Mouse (Mus musculus): ENCODE results near the gene Ppp4r4.

Gene Ppp4r4

DNA sequence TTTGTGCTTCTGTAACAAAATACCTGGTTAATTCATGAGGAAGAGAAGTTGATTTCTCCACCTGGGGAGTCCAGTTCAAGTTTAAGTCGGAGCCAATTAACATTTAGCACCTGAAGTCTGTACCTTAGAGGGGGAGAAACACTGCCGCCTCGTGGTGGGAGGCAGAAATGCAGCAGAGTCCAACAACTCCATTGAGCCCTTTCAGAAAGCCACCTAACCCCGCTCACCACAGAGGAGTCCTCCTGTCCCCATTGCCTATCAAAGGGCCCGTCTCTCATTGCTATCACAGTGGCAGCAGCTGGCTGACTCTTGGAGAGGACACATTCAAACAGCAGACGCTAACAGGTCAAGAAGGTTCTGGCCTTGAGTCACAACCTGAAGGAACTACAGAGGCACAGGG is 37.6 kb upstream of the Ppp4r4 start:
- Histone ChIP-seq H3K27me3 (ENCODE audit: insufficient read depth, low read length) (no peaks in the 10 kb centered on the region), H3K4me3 (replicated peaks; ENCODE audit: low read length) (no peak overlapping the region), H3K36me3 (ENCODE audit: insufficient read depth, low read length) (no peaks in the 10 kb centered on the region), H3K4me1 (replicated peaks; ENCODE audit: low read depth, low read length) (no peaks in the 10 kb centered on the region), H3K9me3 (ENCODE audit: low read length) (no peaks in the 10 kb centered on the region)
- TF ChIP-seq CTCF (conservative IDR thresholded peaks at IDR 0.05; ENCODE audit: low read length) (peak; percentile 99), NANOG (IDR thresholded peaks at IDR 0.05; ENCODE audit: borderline replicate concordance, low read length) (no peak)

- no peak for TF ChIP-seq NANOG (IDR thresholded peaks at IDR 0.05; ENCODE audit: borderline replicate concordance, low read length)
- TF ChIP-seq POU5F1 (IDR thresholded peaks at IDR 0.05; ENCODE audit: borderline replicate concordance, low read length): no peak
- TF ChIP-seq CTCF (conservative IDR thresholded peaks at IDR 0.05; ENCODE audit: low read length): no peak
- no peaks in the 10 kb centered on the region for H3K4me1 ChIP-seq (replicated peaks; ENCODE audit: low read depth, low read length)
- H3K27me3 ChIP-seq (ENCODE audit: insufficient read depth, low read length): no peaks in the 10 kb centered on the region
- H3K4me3 ChIP-seq (replicated peaks; ENCODE audit: low read length): no peak overlapping the region
- H3K9me3 ChIP-seq (ENCODE audit: low read length): no peaks in the 10 kb centered on the region
- H3K36me3 ChIP-seq (ENCODE audit: insufficient read depth, low read length): no peaks in the 10 kb centered on the region
These were observed 33.3 kb upstream of the Ppp4r4 start for GRCm38 (mm10) chr12:103498768-103499167.

DNA sequence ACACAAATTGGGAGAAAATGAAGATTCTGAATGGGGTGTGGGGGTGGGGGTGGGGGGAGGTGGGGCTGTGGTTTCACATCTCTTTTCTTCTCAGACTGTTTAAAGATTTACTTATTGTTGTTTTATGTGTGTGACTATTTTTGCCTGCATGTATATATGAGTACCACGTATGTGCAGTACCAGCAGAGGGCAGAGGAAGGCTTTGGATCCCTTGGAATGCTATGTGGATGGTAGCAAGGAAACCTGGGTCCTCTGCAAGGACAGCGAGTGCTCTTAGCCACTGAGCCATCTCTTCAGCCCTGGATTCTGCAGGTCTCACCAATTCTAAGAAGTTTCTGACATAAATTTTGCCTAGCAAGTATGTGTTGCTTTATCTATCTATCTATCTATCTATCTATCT is 32.8 kb upstream of the Ppp4r4 start:
- H3K9me3 ChIP-seq (ENCODE audit: low read length): no peaks in the 10 kb centered on the region
- TF ChIP-seq POU5F1 (IDR thresholded peaks at IDR 0.05; ENCODE audit: borderline replicate concordance, low read length) (no peak), NANOG (IDR thresholded peaks at IDR 0.05; ENCODE audit: borderline replicate concordance, low read length) (no peak), CTCF (conservative IDR thresholded peaks at IDR 0.05; ENCODE audit: low read length) (no peak)
- no peaks in the 10 kb centered on the region for H3K36me3 ChIP-seq (ENCODE audit: insufficient read depth, low read length)
- H3K4me3 ChIP-seq (replicated peaks; ENCODE audit: low read length): no peak overlapping the region
- H3K4me1 ChIP-seq (replicated peaks; ENCODE audit: low read depth, low read length): no peaks in the 10 kb centered on the region
- H3K27me3 ChIP-seq (ENCODE audit: insufficient read depth, low read length): no peaks in the 10 kb centered on the region

- no peaks in the 10 kb centered on the region for H3K4me1 ChIP-seq (replicated peaks; ENCODE audit: low read depth, low read length)
- H3K4me3 ChIP-seq (replicated peaks; ENCODE audit: low read length): no peak overlapping the region
- H3K27me3 ChIP-seq (ENCODE audit: insufficient read depth, low read length): no peaks in the 10 kb centered on the region
- no peaks in the 10 kb centered on the region for H3K36me3 ChIP-seq (ENCODE audit: insufficient read depth, low read length)
- no peaks in the 10 kb centered on the region for H3K9me3 ChIP-seq (ENCODE audit: low read length)
- TF ChIP-seq NANOG (IDR thresholded peaks at IDR 0.05; ENCODE audit: borderline replicate concordance, low read length): no peak
- TF ChIP-seq POU5F1 (IDR thresholded peaks at IDR 0.05; ENCODE audit: borderline replicate concordance, low read length): no peak
- TF ChIP-seq CTCF (conservative IDR thresholded peaks at IDR 0.05; ENCODE audit: low read length): no peak
These were observed 28.8 kb upstream of the Ppp4r4 start for GRCm38 (mm10) chr12:103503300-103503699.

GRCm38 (mm10) chr12:103504402-103504801 is 27.7 kb upstream of the Ppp4r4 start:
- H3K4me3 ChIP-seq (replicated peaks; ENCODE audit: low read length): no peak overlapping the region
- TF ChIP-seq NANOG (IDR thresholded peaks at IDR 0.05; ENCODE audit: borderline replicate concordance, low read length) (no peak), CTCF (conservative IDR thresholded peaks at IDR 0.05; ENCODE audit: low read length) (no peak), POU5F1 (IDR thresholded peaks at IDR 0.05; ENCODE audit: borderline replicate concordance, low read length) (no peak)
- no peaks in the 10 kb centered on the region for H3K36me3 ChIP-seq (ENCODE audit: insufficient read depth, low read length)
- H3K4me1 ChIP-seq (replicated peaks; ENCODE audit: low read depth, low read length): no peaks in the 10 kb centered on the region
- H3K27me3 ChIP-seq (ENCODE audit: insufficient read depth, low read length): no peaks in the 10 kb centered on the region
- no peaks in the 10 kb centered on the region for H3K9me3 ChIP-seq (ENCODE audit: low read length)

- H3K4me3 ChIP-seq (replicated peaks; ENCODE audit: low read length): no peak overlapping the region
- no peaks in the 10 kb centered on the region for H3K27me3 ChIP-seq (ENCODE audit: insufficient read depth, low read length)
- 0 out of 2 replicates have a peak, but pooled peaks cover 4% of the 10 kb centered on the region for H3K4me1 ChIP-seq (replicated peaks; ENCODE audit: low read depth, low read length)
- H3K9me3 ChIP-seq (ENCODE audit: low read length): no peaks in the 10 kb centered on the region
- TF ChIP-seq POU5F1 (IDR thresholded peaks at IDR 0.05; ENCODE audit: borderline replicate concordance, low read length) (no peak), CTCF (conservative IDR thresholded peaks at IDR 0.05; ENCODE audit: low read length) (no peak), NANOG (IDR thresholded peaks at IDR 0.05; ENCODE audit: borderline replicate concordance, low read length) (no peak)
- H3K36me3 ChIP-seq (ENCODE audit: insufficient read depth, low read length): no peaks in the 10 kb centered on the region
These were observed 23.7 kb upstream of the Ppp4r4 start for GRCm38 (mm10) chr12:103508346-103508745.

DNA sequence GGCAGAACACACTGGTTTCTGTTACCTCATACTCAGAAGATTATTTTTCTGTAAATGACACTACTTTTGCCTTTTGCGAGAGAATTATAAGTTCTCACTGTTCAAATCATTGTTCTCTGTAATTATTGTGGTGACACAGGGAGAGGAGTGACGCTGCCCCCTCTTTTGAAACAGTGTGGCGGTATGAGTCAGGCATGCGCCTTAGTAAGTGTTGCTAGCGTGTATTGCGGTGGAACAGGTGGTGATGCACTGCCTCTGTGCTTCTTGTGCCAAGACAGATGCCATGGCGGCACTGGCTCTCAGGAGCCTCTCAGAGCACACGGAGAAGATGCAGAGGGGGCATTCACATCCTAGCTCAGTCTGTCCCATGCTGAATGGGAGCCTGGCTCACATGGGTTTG is 22.2 kb upstream of the Ppp4r4 start:
- H3K9me3 ChIP-seq (ENCODE audit: low read length): no peaks in the 10 kb centered on the region
- 0 out of 2 replicates have a peak, but pooled peaks cover 4% of the 10 kb centered on the region for H3K4me1 ChIP-seq (replicated peaks; ENCODE audit: low read depth, low read length)
- no peaks in the 10 kb centered on the region for H3K36me3 ChIP-seq (ENCODE audit: insufficient read depth, low read length)
- H3K4me3 ChIP-seq (replicated peaks; ENCODE audit: low read length): no peak overlapping the region
- H3K27me3 ChIP-seq (ENCODE audit: insufficient read depth, low read length): peaks cover 3% of the 10 kb centered on the region; the same call in 1 of the 2 replicates
- no peak for TF ChIP-seq CTCF (conservative IDR thresholded peaks at IDR 0.05; ENCODE audit: low read length)
- TF ChIP-seq POU5F1 (IDR thresholded peaks at IDR 0.05; ENCODE audit: borderline replicate concordance, low read length): no peak
- no peak for TF ChIP-seq NANOG (IDR thresholded peaks at IDR 0.05; ENCODE audit: borderline replicate concordance, low read length)

- Histone ChIP-seq H3K36me3 (ENCODE audit: insufficient read depth, low read length) (no peaks in the 10 kb centered on the region), H3K4me1 (replicated peaks; ENCODE audit: low read depth, low read length) (0 out of 2 replicates have a peak, but pooled peaks cover 7% of the 10 kb centered on the region), H3K27me3 (ENCODE audit: insufficient read depth, low read length) (peaks cover 7% of the 10 kb centered on the region; the same call in 1 of the 2 replicates), H3K4me3 (replicated peaks; ENCODE audit: low read length) (no peak overlapping the region), H3K9me3 (ENCODE audit: low read length) (no peaks in the 10 kb centered on the region)
- TF ChIP-seq NANOG (IDR thresholded peaks at IDR 0.05; ENCODE audit: borderline replicate concordance, low read length): no peak
- no peak for TF ChIP-seq CTCF (conservative IDR thresholded peaks at IDR 0.05; ENCODE audit: low read length)
- no peak for TF ChIP-seq POU5F1 (IDR thresholded peaks at IDR 0.05; ENCODE audit: borderline replicate concordance, low read length)
These were observed 20.5 kb upstream of the Ppp4r4 start for GRCm38 (mm10) chr12:103511586-103511985.

DNA sequence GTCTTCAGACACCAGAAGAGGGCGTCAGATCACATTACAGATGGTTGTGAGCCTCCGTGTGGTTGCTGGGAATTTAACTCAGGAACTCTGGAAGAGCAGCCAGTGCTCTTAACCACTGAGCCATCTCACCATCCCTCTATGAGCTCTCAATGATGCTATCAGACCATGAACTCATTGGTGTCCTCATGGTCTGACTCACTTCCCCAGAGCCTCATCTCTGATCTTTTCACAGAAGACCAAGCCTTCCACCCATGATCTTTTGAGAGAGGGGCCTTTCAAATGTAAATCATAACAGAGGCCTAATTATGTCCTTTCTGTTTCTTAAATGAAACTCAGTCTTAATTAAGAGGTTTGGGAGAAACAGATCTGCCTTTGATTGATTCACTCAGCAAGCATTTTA is 19.0 kb upstream of the Ppp4r4 start:
- Histone ChIP-seq H3K4me3 (replicated peaks; ENCODE audit: low read length) (no peak overlapping the region), H3K36me3 (ENCODE audit: insufficient read depth, low read length) (no peaks in the 10 kb centered on the region), H3K4me1 (replicated peaks; ENCODE audit: low read depth, low read length) (0 out of 2 replicates have a peak, but pooled peaks cover 7% of the 10 kb centered on the region), H3K9me3 (ENCODE audit: low read length) (no peaks in the 10 kb centered on the region), H3K27me3 (ENCODE audit: insufficient read depth, low read length) (peaks cover 7% of the 10 kb centered on the region; the same call in 1 of the 2 replicates)
- TF ChIP-seq NANOG (IDR thresholded peaks at IDR 0.05; ENCODE audit: borderline replicate concordance, low read length): peak; percentile 23; the same call in 1 of the 2 replicates
- no peak for TF ChIP-seq POU5F1 (IDR thresholded peaks at IDR 0.05; ENCODE audit: borderline replicate concordance, low read length)
